Mouse (Mus musculus) layer of hippocampus, adult 9-10 months (tissue): ENCODE measurements around the gene Fmn2.

Source experiments
- DNase-seq: peaks from one replicate; pipeline ENCODE4 v3.0.0; 2022; ENCODE audit warnings: low spot score

Fmn2 gene

DNA sequence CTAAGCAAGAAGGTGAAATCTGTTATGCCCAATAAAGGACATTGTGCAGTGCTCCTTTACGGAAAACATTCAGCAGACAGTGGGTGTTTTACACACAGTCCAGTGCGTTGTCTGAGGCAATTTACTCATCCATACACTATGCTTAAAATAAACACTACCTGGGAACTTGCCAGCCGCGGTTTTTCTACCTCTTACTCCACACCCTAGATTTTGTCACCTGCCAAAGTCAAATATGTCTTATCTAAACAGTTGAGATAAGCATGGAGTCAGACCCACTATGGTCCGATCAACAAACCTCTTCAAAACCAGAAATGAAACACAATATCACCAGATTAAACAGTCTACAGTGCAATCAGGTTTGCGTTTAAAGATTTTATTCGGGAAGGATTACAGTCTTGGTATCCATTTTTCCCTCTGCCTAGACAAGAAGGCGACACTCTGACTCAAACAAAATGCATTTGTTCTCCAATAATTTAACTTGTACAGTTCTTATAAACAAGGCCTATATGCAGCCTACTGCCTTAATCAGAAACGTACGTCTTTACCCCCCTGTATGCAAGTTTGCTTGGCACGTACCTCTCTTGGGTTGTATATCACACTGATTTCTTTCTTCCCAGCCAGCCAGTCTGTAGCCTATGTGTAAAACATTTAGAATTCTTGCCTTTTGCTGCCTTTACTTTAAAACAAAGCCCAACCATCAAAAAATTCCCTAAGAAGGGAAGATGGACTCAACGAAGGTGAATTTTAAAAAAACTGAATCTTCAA, 158.0 kb downstream of the Fmn2 start:
- no peak for DNase-seq

DNA sequence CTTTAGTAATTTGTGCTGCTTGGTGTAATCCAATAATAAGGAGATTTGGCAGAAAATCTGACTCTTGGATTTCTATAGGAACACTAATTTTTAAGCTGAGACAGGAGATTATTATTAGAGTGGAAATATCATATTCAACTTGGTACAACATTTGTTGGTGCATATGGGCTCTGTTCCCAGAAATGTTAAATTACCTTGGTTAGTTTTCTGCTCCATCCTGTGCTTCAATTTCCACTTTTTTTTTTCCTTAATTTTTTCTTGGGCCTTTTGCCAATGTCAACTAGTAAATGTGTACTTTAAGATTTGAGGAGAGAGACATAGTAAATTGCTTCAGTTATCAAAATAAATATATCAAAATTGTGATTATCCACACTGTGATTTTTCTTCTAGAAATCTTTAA, 163.5 kb downstream of the Fmn2 start:
- no peak for DNase-seq

DNA sequence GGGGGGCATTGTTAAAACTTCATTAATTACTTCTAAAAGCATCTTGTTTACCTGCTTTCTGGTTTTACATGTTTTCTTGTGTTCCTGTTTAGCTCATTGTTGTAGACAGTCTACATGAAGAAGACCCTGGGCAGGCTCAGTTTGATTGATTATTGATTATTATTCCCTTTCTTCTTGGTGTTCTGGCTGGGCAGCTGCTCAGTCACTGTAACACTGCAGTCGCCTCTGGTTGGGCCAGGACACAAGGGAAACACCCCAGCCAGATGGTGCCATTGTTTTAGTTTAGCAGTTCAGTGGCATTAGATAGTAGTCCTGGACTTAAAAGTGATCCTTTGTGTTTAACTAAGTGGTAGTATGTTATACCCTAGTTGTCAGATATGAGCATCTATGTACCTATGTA, 167.5 kb downstream of the Fmn2 start:
- DNase-seq, result no peak

DNA sequence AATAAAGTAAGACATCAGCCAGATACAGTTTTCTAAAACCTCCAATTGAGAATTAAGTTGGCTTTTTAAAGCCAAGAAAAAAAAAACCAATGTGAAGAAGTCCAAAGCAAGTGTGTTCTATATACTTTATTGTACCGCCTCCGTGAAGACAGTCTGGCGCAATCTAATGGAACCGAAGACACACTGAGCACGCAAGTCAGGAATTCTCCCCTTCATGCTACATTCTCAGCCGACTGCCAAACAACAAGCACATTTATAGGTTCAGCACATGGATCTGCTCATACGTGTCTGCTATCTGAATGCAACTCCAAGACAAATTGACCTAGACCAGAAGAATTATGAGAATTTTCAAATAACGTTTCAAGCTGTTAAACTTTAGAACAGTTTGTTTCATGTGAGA, 169.2 kb downstream of the Fmn2 start:
- no peak for DNase-seq

DNA sequence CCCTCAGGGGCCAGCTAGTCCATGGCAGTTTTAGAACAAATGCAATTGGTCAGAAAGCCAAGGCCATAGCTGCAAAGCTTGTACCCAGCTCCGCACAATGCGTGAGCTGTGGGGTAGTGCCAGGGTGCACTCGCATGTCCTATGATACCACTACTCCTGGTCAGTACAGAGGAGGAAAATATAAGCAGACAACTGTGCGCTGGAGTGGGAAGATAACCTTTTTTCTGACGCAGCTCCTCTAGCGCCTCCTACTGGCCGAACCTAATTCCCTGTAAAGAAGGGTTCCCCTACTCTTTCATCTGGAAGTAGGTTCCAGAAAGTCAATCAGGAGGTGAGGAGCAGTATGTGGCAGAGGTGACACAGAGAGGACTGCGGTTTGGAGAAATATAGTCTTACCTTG, 173.0 kb downstream of the Fmn2 start:
- no peak for DNase-seq

DNA sequence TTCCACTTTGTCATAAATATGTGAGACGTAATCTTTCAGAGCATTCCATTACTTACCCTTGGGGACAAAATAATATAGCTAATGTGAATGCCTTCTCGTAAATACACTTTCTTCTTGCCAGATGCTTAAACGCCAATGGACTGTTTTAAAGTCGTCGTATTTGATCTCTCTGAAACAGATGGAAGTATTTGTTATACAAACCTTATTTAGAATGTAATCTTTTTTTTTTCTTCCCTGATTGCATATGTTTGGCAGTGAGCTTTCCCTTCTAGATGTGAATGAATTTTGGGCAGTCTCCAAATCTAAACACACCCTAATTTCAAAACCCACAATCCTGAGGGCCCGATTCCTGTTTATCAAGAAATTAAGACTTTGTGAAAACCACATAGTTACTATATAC, 173.7 kb downstream of the Fmn2 start:
- no peak for DNase-seq

DNA sequence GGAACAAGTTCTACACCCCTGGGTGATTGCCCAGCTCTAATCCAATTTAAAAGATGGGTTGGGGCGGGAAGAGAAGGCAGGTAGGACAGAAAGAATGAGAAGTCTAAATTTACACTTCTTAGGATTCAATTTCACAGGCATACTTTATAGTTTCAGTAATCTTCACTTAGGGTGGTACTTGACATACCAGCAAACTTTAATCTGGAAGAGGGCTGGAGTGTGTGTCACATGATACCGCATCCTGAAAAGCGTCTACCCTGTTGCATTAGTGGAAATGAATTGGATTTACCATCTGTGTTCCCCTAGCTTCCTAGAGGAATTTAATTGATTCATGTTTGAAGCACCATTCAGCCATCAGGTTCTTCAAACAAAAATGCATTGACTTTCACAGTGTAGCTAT, 174.6 kb downstream of the Fmn2 start:
- no peak for DNase-seq

DNA sequence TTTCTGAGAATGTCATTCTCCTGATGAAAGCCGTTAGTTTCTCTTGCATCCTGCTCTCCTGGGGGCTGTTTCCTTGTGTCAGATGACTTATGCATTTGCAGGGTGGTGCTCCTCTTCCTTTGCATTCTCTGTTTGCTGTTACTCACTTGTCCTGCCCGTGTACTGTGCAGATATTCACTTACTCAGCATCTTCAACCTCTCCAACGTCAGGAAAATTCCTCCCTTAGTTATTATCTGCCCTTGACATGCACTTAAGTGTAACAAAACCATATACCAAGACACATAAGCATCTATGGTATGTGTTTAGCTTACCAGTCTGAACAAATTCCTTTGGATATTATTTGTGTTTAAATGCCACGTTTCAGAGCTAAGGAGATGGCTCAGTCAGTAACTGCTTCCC, 175.6 kb downstream of the Fmn2 start:
- no peak for DNase-seq

DNA sequence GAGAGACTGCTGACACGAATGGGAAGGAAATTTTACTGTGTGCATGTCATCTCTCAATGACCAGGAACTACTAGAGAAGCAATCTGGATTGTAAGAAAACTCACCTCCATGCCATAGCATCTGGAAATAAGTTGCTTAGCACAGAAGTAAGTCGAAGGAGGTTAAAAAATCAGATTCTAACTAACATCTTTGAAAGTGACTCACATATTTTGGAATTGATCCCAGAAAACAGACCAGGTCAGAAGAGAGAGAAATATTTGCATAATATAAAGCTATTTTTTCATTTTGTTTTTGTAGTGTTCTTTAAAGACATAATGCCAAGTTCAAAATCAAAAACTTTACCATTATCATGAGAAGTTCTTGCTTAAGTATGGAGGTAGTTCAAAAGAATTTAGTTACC, 187.7 kb downstream of the Fmn2 start:
- DNase-seq, result no peak

DNA sequence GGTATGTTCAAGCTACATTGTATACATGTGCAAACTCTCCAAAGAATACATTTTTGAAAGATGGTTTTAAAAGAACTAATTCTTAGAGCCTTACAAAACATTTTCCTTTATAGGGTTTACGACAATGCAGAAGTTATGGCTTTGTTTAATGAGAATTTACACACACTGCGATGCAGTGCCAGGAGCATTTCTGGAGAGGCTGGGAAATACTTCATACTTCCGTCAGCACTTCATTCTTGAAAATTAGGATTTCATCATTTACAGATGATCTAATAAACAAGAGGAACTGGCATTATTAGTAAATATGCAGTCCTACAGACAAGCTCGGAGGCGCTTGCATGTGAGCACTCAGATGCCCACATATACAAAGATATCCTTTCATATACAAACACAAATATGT, 199.2 kb downstream of the Fmn2 start:
- no peak for DNase-seq

DNA sequence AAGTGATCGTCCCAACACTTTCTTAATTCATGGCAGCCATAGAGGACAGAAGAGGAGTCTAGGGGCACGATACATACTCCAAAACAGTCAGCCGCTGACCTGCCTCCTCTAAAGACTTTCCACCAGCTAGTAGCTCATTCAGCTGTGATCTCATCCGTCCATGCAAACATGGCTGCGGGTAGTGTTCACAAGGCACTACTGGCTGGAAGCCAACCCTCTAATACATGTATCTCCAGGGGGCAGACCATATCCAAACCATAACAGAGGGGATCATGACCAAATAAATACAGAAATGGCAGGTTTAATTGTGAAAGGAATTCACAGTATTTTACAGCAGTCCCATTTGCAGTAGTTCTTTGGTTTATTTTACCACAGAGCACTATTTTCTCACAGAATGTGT, 200.2 kb downstream of the Fmn2 start:
- DNase-seq, result no peak

DNA sequence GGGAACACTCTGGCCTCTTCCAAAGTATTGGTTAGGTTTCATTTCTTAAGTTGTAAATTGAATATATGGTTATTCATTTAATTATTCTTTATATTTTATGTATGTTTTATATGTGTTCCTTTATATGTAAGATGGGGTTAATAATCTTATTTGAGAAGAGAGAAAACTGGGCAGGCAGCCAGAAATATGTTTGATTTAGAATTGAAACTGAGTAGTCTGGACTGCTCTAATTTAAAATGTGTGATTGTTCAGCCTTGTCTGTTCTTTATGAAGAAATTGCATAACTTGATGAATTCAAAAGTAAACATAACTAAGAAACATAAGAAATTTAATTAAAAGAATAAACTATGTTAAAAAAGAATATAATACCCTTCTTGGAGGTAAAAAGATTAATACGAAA, 202.3 kb downstream of the Fmn2 start:
- DNase-seq, result no peak

DNA sequence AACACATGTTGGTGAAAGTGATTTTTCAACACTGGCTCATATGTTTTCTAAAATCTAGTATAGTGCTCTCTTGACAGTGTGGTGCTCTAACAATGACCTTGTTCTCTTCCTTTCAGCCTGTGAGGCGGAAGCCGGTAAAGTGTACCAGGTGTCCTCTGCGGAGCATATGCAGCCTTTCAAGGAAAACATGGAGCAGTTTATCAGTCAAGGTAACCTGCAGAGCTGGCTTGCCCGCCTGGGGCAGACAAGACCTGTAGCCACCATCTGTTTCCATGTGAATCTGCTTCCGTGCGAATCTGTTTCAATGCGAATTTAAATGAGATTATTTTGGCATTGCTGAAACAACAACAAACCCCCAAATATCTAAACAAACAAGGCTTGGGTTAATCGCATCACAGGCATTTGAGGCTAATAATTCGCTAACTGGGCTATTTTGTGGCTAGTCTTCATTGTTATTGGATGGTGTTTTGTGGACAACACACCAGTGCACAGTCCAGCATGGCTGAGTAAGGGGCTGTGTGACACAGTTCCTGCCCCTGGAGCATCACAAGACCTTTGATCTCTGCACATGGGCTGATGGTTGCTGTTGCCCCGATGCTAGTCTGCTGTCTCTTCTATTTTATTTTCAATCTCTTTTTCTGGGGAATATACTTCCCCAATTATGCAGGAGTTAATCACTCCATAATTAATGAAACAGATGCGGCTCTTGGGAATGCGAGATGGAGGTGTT, 218.3 kb downstream of the Fmn2 start:
- no peak for DNase-seq

DNA sequence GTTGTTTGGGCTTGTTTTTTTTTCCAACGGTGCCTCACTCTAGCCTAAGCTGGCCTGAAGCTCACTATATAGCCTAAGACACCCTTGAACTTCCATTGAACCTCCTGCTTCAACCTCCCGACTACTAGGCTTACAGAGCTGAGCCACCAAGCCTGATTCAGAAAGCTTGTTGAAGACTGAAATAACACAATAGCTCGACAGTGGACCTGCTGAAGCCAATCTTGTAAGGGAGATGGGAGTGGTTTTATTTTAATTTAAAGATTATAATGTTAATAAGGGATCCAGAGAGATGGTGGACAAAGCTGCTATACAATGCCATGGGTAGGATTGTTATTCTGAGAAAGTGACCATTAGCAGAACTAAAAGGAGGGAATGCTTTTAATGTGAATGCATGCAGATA, 227.1 kb downstream of the Fmn2 start:
- DNase-seq, result no peak

DNA sequence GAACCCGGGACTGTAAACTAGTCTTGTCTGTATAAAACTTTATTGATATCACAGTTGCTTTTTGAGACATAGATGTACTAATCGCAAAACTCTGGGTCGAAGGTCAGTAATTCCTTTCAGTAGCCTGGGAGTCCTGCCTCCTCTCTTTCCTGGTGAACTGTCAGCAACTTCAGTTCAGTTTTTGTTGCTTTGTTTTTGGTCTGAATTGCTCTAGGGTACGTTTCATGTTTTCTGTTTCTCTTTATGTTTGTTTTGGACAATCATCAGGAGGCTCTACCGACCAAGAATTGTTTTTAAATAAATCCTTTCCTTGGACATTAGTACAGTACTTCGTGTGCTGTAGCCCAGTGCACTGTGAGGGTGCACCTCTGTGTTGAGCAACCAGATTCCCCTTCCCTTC, 231.1 kb downstream of the Fmn2 start:
- no peak for DNase-seq

DNA sequence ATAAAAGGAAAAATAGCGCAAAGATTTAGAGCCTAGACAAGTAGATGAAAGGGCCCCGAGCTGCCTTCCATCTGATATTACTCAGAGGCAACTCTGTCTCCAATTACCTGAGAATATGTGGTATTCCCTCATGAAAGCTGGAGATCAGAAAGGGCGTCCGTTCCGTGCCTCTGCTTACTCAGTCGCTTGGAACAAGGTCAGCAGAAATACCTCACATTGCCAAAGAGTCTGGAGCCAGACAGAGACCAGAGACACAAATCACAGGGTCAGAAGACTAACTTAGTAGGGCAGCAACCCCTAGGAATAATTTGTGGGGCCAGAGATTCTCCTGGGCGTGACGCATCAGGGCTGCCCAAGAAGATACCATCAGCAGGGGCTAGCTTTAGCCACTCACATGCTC, 237.3 kb downstream of the Fmn2 start:
- DNase-seq, result no peak

DNA sequence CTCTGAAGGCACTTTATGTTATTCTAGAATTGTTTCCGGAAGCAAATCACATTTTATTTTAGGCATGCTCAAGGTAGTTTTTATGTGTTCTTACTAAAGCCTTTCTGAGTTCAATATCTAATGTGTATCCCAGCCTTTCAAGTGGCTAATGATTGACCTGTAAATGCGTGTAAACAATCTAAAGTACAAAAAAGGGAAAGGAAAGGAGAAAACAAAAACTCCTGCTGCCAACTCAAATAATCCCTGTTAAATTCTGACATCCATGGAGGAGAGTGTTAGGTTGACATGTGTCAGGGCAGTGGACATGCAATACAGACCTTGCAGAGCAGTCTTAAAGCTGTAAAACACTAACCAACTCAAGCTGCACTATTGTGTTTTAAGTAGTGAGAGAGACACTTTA, 241.0 kb downstream of the Fmn2 start:
- no peak for DNase-seq

DNA sequence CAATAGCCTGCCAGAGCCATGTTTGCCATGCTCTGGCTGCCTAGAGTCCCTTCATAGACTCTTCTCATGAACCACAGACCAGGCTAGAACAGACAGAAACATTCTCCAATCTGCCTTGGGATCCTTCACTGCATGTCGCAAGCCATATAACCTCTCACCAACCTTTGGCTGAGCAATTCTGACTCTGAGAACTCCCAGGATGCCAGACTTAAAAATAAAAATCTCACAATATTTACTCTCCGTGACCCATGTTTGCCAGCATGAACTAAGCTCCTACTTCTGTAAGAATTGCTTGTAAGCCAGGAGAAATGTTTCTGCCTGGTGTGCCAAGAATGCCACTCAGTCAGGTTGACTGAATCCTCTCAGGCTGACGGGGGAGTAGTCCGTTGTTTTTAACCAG, 246.9 kb downstream of the Fmn2 start:
- DNase-seq, result no peak

DNA sequence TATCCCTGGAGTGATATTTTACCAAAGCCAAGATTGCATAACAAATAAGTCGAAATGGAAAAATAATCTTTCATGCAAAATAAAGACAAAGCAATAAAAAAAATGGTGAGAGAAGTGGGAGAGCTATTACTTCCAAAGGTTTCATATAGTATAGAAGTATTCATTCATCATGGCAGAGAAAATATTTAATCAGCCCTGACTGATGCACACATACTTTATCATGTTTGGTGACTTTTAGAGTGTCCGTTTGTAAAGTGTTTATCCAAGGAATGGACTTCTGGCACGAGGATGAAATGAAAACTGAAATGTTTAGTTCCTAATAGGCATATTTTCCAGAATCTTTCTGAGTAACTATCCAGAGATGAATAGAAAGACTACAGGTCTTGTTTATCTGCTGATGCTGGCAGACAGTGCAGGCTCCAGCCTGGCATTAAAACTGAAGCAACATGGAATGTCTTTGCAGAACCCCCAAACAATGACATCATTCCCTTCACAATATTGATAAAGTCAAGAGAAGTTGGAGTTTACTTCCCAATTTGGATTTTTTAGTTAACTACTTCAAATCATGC, 249.4 kb downstream of the Fmn2 start:
- DNase-seq, result no peak

DNA sequence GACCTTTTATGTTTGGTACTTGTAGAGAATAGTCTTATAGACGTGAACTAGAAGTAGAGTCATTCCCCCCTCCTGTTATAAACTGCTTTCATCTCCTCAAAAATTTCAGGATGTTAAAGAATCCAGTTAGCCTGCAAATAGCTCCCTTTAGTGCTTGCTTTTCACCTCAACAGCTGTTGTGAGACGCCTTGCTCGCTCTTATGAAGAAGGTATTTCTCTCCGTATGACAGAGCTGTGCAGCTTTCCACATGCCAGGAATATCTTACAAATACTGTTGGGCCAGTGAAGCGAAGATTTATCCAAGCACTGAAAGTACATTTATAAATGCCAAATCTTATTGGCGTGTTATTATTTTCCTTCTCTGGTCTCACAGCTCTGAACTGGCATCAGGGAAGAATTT, 257.7 kb downstream of the Fmn2 start:
- DNase-seq, result no peak

DNA sequence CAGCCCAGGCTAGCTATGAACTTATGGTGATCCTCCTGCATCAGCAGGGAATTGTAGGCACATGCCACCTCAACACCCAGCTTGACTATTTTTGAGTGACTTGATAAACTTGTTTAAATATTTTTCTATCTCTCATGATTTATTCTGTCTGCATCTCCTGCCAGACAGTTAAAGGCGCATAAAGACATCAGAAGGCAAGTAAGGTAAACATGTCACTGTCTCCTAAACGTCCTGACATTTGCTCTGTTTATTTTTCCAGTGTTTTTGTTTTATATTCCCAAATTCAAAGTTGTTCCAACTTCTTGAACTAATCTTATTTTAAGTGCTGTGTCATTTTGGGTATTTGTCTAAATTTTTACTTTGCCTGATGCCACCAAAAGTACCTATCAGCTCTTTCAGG, 264.1 kb downstream of the Fmn2 start:
- no peak for DNase-seq

DNA sequence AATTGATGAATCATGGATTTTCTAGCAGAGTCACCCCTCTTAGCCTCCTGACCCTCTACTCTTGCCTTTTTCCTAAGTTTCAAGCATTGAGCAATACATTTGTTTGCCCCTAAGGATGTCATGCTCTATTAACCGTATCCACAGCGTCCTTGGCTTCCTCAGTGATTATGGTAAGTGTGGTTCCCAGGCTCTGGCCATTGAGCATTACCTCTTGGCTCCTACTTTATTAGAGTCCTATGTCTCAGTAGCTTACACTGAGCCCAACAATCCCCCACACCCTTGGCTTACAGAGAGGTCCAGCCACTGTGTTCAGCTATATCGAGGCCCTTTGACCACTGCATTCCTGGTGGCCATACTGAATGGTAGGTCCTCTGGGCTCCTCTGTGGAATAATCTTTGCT, 265.2 kb downstream of the Fmn2 start:
- no peak for DNase-seq

DNA sequence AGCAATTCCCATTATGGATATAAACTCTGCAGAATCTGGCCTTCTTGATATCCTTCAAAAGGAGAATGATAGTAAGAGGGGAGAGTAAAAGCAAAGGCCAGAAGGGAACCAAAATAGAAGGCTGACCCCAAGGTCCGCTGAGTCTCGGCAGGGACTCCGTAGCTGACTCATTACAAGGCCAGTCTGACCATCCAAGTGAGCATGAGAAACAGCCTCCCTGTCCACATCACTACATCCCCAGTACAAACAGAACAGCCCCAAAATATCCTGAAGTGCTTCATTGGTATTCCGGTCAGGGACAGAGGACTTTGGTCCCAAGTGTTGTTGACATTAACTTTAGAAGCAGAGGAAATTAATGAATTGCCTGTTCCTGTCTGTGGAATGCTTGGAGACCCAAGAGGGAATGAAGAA, 270.3 kb downstream of the Fmn2 start:
- DNase-seq, result no peak

DNA sequence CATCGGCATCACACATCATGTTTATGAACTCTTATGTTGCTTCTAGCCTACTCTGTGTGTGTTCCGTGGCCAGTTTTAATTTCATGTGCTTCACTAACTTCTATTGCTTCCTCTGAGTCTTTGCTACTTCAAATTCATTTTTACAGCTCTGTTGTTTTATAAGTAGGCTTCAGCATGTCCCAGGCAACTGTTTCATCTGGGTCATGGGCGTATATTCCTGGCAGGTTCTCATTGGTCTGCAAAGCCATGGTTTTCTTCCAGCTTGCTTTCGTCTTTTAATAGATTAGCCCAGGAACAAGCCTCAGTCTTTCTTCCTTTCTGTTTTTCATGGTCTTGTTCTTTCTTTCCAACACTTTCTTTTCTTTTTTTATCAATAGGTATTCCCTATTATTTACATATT, 279.4 kb downstream of the Fmn2 start:
- no peak for DNase-seq
